Mouse (Mus musculus): ENCODE data around the gene Gabra3. TPM values are rescaled to one million over a fixed set of nuclear protein-coding genes. Genes with fewer than 3 reads are reported as not detected.

Gabra3 gene
- total RNA-seq (2023; ENCODE audit: inconsistent age) = not detected in 4 replicates

GRCm38 (mm10) chrX:72656230-72656898 lies at the start of gene Gabra3:
TSS of gene Gabra3 (minus strand) at chrX:72656848.

GRCm38 (mm10) chrX:72386758-72387157 lies 269.9 kb downstream of the Gabra3 start, which contains the start of gene Magea10:
TSS of gene Magea10 (minus strand) at chrX:72386858.

Other genes starting within 250 kb of the Gabra3 start
- gene Gabrq, start 168.3 kb upstream of the Gabra3 start, total RNA-seq (2023; ENCODE audit: inconsistent age) = not detected in 4 replicates